Mouse (Mus musculus) megakaryocyte, embryonic 14.5 days (primary cell): ENCODE results near the gene Tbc1d10c. TPM values are rescaled to one million over a fixed set of nuclear protein-coding genes. Genes with fewer than 3 reads are reported as not detected.

Source experiments
- H3K27me3 ChIP-seq: replicated peaks from 2 replicates; pipeline ENCODE3; 2012; ENCODE audit warnings: inconsistent platforms
- H3K36me3 ChIP-seq: replicated peaks from 2 replicates; pipeline ENCODE3; 2012; ENCODE audit warnings: low read length, inconsistent platforms, mixed read lengths
- H3K4me1 ChIP-seq: 2 replicates; pipeline ENCODE4 v1.6.1; 2012; ENCODE audit warnings: inconsistent platforms
- H3K4me3 ChIP-seq: replicated peaks from 2 replicates; pipeline ENCODE3; 2012; ENCODE audit warnings: moderate library complexity, mild to moderate bottlenecking, inconsistent platforms
- H3K9me3 ChIP-seq: 2 replicates; pipeline ENCODE4 v1.6.1; 2012; ENCODE audit warnings: inconsistent platforms
- FLI1 ChIP-seq: IDR thresholded peaks from 2 replicates; pipeline ENCODE4 v1.6.1; 2012; ENCODE audit warnings: low read length, inconsistent platforms, mixed read lengths
- GATA1 ChIP-seq: IDR thresholded peaks from 3 replicates; pipeline ENCODE4 v1.6.1; 2012; ENCODE audit warnings: mixed read lengths, low read length, inconsistent platforms, borderline replicate concordance
- polyA plus RNA-seq: library from polyadenylated mRNA; stranded (reverse); fragments of >175 nt; gene quantifications from 2 replicates; pipeline ENCODE4 v1.2.3, GENCODE M21; 2012; ENCODE audit warnings: low replicate concordance; ENCODE audit not compliant: insufficient read depth

Tbc1d10c gene
- polyA plus RNA-seq, 1 experiment, result 31.5 TPM

DNA sequence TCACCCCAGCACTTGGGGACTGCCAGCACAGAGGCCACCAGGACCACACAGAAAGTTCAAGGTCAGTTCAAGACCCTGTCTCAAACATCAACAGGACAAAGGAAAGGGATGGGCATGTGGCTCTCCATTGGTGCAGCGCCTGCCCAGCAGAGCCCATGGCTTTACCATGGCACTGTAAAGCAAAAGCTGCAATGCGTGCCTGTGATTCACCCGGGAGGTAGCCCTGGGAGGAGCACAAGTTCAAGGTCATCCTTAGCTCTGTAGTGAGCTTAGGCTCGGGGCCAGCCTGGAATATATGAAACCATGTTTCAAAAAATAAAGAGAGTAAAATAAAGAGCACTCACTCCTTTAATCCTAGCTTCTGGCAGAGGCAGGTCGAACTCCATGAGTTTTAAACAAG, 39.2 kb downstream of the Tbc1d10c start:
- peaks cover 95% of the 10 kb centered on the region for H3K4me1 ChIP-seq
- no peaks in the 10 kb centered on the region for H3K27me3 ChIP-seq
- H3K36me3 ChIP-seq, result peaks cover 79% of the 10 kb centered on the region
- H3K4me3 ChIP-seq, result no peak overlapping the region
- no peaks in the 10 kb centered on the region for H3K9me3 ChIP-seq
- TF ChIP-seq FLI1 (no peak), GATA1 (no peak)

DNA sequence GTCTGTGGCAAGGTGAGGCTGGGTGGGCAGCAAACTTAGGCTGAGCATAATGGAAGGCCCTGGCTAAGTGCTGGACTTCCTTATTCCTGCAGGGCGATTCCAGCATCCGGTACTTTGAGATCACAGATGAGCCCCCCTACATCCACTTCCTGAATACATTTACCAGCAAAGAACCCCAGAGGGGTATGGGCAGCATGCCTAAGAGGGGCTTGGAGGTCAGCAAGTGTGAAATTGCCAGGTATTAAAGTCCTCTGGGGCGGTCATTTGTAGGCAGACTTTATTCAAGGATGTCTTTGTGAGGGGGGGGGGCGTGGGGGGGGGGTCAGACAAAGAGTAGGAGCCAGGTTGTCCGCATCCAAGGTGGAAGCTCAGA, 39.6 kb downstream of the Tbc1d10c start:
- H3K9me3 ChIP-seq, result no peaks in the 10 kb centered on the region
- peaks cover 95% of the 10 kb centered on the region for H3K4me1 ChIP-seq
- H3K36me3 ChIP-seq, result peaks cover 75% of the 10 kb centered on the region
- H3K4me3 ChIP-seq, result no peak overlapping the region
- TF ChIP-seq GATA1 (no peak), FLI1 (no peak)
- H3K27me3 ChIP-seq, result no peaks in the 10 kb centered on the region

DNA sequence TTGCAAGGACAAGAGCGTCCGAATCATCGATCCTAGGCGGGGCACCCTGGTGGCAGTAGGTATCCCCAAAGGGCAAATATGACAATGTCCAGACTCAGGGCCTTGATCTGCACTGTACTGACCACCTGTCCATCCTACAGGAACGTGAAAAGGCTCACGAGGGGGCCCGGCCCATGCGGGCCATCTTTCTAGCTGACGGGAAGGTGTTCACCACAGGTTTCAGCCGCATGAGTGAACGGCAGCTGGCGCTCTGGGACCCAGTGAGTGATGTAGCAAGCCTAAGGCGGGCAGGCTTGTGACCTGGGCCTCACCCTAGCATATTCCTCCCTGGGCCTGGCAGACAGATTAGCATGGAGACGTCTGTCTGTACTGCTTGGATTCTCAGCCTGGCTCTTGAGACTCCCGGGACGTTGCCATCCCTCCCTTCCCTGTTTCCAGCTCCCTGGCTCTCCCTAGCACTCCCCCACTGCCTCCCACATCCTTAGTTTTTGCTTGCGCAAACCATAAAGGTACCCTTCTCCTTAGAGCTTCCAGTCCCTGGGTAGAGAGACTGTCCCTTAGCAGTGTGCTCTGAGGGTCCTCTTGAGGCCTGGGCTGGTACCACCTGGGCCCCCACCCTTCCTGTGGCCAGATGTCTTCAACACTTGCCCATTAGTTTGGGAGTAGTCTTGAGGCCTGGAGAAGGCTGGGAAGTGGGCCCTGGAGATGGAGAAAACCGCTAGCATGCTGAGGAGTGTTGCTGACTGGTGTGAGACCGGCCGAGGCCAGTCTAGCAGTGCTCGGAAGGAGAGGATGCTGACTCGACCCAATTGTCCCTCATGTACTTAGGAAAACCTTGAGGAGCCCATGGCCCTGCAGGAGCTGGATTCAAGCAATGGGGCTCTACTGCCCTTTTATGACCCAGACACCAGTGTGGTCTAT, 40.3 kb downstream of the Tbc1d10c start:
- peaks cover 91% of the 10 kb centered on the region for H3K4me1 ChIP-seq
- TF ChIP-seq GATA1, result no peak
- no peak for TF ChIP-seq FLI1
- H3K4me3 ChIP-seq, result peak overlapping the region; percentile 92
- H3K9me3 ChIP-seq, result no peaks in the 10 kb centered on the region; the same call in 1 of the 2 replicates
- H3K27me3 ChIP-seq, result no peaks in the 10 kb centered on the region
- H3K36me3 ChIP-seq, result peaks cover 68% of the 10 kb centered on the region

DNA sequence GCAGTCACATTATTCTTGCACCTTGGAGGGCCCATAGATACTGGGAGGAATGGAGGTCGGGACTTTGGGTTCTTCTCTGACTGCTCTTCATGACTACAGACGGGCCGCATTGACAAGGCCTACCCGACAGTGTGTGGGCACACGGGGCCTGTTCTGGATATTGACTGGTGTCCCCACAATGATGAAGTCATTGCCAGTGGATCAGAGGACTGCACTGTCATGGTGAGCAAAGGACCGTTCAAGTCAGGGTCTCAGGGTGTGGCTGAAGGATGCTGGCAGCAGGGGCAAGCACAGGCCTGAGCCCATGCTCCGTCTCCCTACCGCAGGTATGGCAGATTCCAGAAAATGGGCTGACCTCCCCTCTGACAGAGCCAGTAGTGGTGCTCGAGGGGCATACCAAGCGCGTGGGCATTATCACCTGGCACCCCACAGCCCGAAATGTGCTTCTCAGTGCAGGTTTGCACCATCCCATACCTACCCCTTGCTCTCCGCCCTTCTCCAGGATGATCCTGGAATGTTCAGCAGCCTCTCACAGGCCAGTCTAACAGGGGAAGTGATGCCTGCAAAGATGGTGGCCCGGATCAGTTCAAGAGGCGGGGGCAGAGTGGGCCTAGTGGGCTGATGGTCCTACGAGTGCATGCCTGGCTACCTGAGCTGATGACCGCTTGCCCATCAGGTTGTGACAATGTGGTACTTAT, 41.2 kb downstream of the Tbc1d10c start:
- Histone ChIP-seq H3K4me1 (peaks cover 87% of the 10 kb centered on the region), H3K27me3 (no peaks in the 10 kb centered on the region), H3K4me3 (peak overlapping the region; percentile 92), H3K9me3 (no peaks in the 10 kb centered on the region; the same call in 1 of the 2 replicates), H3K36me3 (peaks cover 61% of the 10 kb centered on the region)
- TF ChIP-seq GATA1 (no peak), FLI1 (no peak)

DNA sequence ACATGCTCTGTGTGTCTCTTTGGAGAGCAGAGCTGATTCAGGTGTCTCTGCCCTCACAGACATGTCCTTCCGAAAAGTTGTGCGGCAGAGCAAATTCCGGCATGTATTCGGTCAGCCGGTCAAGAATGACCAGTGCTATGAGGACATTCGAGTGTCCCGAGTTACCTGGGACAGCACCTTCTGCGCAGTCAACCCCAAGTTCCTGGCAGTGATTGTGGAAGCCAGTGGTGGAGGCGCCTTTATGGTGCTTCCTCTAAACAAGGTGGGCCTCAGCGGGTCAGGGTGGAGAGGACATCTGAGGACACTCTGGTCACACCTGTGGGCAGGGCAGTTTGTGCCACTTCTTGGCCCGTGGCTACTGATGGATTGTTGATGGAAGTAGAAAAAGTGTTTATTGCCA, 41.8 kb downstream of the Tbc1d10c start:
- Histone ChIP-seq H3K4me1 (peaks cover 87% of the 10 kb centered on the region), H3K9me3 (no peaks in the 10 kb centered on the region; the same call in 1 of the 2 replicates), H3K4me3 (peak overlapping the region; percentile 92), H3K36me3 (peaks cover 56% of the 10 kb centered on the region), H3K27me3 (no peaks in the 10 kb centered on the region)
- TF ChIP-seq GATA1 (no peak), FLI1 (no peak)

DNA sequence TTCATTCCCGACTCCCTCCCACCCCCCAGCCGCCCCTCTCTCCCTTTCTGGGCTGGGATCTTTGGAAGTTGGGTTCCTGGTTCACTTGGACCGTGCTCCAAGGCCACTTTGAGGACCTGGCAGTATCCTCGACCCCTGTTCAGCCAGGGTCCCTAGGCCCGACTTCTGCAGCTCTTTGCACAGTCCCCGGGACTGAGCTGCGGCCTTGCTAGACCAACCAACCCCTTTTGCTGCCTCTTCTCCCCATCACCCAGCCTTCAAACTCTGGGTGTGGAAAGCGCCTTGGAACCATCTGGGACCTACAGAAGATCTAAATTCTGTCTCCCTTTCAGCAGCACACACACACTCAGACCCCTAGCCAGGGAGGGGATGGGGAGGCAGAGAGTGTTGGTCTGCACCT, 42.3 kb downstream of the Tbc1d10c start:
- TF ChIP-seq GATA1 (no peak), FLI1 (no peak)
- peak overlapping the region; percentile 92 for H3K4me3 ChIP-seq
- peaks cover 51% of the 10 kb centered on the region for H3K36me3 ChIP-seq
- no peaks in the 10 kb centered on the region; the same call in 1 of the 2 replicates for H3K9me3 ChIP-seq
- no peaks in the 10 kb centered on the region for H3K27me3 ChIP-seq
- H3K4me1 ChIP-seq, result peaks cover 87% of the 10 kb centered on the region

DNA sequence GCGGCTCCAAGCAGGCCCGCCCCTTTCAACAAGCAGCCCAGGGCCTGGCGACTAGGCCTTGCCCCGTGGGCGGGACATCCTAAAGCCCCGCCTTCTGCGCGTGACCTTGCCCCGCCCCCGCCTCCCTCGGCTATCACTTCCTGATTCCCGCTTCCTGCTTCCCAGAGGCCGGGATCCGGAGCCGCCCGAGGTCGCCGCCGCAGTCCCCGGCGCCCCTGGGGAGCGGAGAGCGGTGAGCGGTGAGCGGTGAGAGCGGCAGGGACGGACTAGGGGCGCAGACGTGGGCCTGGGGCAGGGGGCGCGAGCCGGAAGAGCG, 42.6 kb downstream of the Tbc1d10c start, which contains the start of gene Coro1b:
TSS of gene Coro1b (plus strand) at position 129 of the 316 bp plus-strand sequence.
- Histone ChIP-seq H3K4me3 (peak within 1 kb of the TSS; percentile 92), H3K9me3 (no peaks in the 10 kb centered on the region; the same call in 1 of the 2 replicates), H3K27me3 (peaks cover under 1% of the 10 kb centered on the region), H3K36me3 (peaks cover 47% of the 10 kb centered on the region), H3K4me1 (peaks cover 87% of the 10 kb centered on the region)
- no peak for TF ChIP-seq GATA1
- no peak for TF ChIP-seq FLI1

DNA sequence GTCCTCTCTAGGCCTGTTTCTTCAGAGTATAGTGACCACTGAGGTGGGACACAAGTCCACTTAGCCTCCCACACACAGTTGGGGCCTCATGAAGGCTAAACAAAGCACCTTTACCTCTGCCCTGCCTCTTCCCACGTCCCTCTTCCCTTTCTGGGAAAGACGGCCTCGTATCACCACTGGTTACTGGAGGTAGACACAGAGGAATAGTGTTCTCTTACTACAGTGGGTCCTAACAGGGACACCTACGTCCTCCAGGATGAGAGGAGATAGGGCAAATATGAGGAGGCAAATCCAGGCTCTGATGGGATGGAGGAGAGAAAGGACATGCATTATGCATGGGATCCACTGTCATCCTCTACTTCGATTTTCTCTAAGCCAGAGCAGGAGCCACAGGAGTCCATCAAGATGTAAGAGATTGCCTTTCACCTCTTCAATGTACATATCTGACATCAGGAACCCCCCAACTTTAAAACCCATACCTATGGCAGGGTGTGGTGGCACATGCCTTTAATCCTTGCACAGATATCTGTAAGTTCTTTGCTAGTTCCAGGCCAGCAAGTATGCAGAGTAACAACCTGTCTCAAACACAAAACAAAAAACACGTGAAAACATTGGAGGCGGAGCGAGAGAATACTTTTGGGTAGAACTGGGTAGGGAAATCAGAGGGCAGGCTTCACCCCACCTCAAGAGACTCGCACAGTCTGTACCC, 43.1 kb downstream of the Tbc1d10c start:
- Histone ChIP-seq H3K4me3 (peak overlapping the region; percentile 92), H3K9me3 (no peaks in the 10 kb centered on the region; the same call in 1 of the 2 replicates), H3K36me3 (peaks cover 42% of the 10 kb centered on the region), H3K4me1 (peaks cover 85% of the 10 kb centered on the region), H3K27me3 (peaks cover 6% of the 10 kb centered on the region)
- TF ChIP-seq FLI1, result no peak
- no peak for TF ChIP-seq GATA1

DNA sequence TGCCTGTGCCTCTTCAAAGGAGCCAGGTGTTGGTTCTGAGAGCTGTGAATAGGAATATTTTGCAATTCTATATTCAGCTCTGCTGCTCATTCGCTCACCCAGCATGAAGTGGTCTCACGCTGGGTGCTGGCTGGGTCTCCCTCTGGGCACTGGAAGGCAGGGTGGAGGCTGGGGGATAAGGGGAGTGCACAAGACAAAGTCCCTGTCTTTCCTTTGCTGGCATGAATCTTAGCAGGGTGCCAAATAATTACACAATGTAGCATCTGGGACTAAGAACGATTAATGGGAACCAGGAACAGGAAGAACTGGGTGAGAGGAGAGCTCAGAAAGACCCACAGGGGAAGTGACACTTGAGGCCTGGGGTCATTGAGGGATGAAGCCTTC, 44.1 kb downstream of the Tbc1d10c start:
- Histone ChIP-seq H3K27me3 (peaks cover 13% of the 10 kb centered on the region), H3K36me3 (peaks cover 33% of the 10 kb centered on the region), H3K4me1 (peaks cover 84% of the 10 kb centered on the region), H3K4me3 (no peak overlapping the region), H3K9me3 (no peaks in the 10 kb centered on the region; the same call in 1 of the 2 replicates)
- TF ChIP-seq FLI1, result no peak
